Mouse (Mus musculus) intestine, embryonic 14.5 days (tissue): ENCODE data around the gene Des. TPM values are rescaled to one million over a fixed set of nuclear protein-coding genes. Genes with fewer than 3 reads are reported as not detected.

ENCODE experiments used
- ATAC-seq: fragments of 200-750 bp; cut with Nextera tagmentation; replicated peaks from 2 replicates; pipeline ENCODE4 v1.8.0; 2017; ENCODE audit warnings: low read depth, moderate number of reproducible peaks, moderate TSS enrichment, moderate library complexity; ENCODE audit not compliant: low FRiP score, low TSS enrichment
- DNase-seq: peaks from one replicate; pipeline ENCODE4 v3.0.0-alpha.2; 2018; ENCODE audit warnings: low spot score
- H3K27ac ChIP-seq: fragments of 300-500 bp; sonication (generic); 2 replicates; pipeline ENCODE4 v1.5.1; 2014; ENCODE audit warnings: low read depth, mild to moderate bottlenecking, control low read depth
- H3K27me3 ChIP-seq: fragments of 300-500 bp; sonication (generic); replicated peaks from 2 replicates; pipeline ENCODE4 v1.6.1; 2014; ENCODE audit warnings: low read length, control low read depth; ENCODE audit not compliant: control insufficient read depth, insufficient read depth
- H3K36me3 ChIP-seq: fragments of 300-500 bp; sonication (generic); 2 replicates; pipeline ENCODE4 v1.6.1; 2014; ENCODE audit warnings: low read length, control low read depth; ENCODE audit not compliant: control insufficient read depth, insufficient read depth
- H3K4me1 ChIP-seq: fragments of 300-500 bp; sonication (generic); replicated peaks from 2 replicates; pipeline ENCODE4 v1.6.1; 2014; ENCODE audit warnings: low read length, control low read depth, mixed read lengths; ENCODE audit not compliant: control insufficient read depth, insufficient read depth
- H3K4me2 ChIP-seq: fragments of 300-500 bp; sonication (generic); 2 replicates; pipeline ENCODE4 v1.6.1; 2014; ENCODE audit warnings: low read length
- H3K4me3 ChIP-seq: fragments of 300-500 bp; sonication (generic); 2 replicates; pipeline ENCODE4 v1.5.1; 2014; ENCODE audit warnings: low read depth, low read length, control low read depth, mixed read lengths
- H3K9ac ChIP-seq: fragments of 300-500 bp; sonication (generic); 2 replicates; pipeline ENCODE4 v1.6.1; 2014; ENCODE audit warnings: mild to moderate bottlenecking, low read length
- H3K9me3 ChIP-seq: fragments of 300-500 bp; sonication (generic); 2 replicates; pipeline ENCODE4 v1.6.1; 2016; ENCODE audit warnings: low read length, control low read depth; ENCODE audit not compliant: control insufficient read depth
- WGBS: fragments of 180-500 bp; shearing (Covaris S2); extraction: QIAGEN DNeasy Blood & Tissue Kit; methylation state at CpG from one replicate; pipeline ENCODE4 v1.1.7; 2014; 5-methylcytosine and 5-hydroxymethylcytosine counted together
- polyA plus RNA-seq: library from polyadenylated mRNA; unstranded; fragments of >200 nt; fragmentation: Nextera tagmentation; extraction: Ambion mirVana; gene quantifications from 2 replicates; pipeline ENCODE4 v1.2.1, GENCODE M21; 2014

Gene Des
- polyA plus RNA-seq, 1 experiment from 2014 or later: 73.2 TPM

GRCm38 (mm10) chr1:75412196-75412595, 52.1 kb downstream of the Des start:
- H3K4me1 ChIP-seq: no peaks in the 10 kb centered on the region
- no peak overlapping the region for H3K4me2 ChIP-seq
- H3K27ac ChIP-seq: no peak overlapping the region
- DNase-seq (no peak), ATAC-seq (no peak)
- no peaks in the 10 kb centered on the region for H3K27me3 ChIP-seq
- no peaks in the 10 kb centered on the region for H3K9me3 ChIP-seq
- no peak overlapping the region for H3K4me3 ChIP-seq
- peaks cover 26% of the 10 kb centered on the region for H3K36me3 ChIP-seq
- WGBS: 92% methylated on average over 3 of the region's 3 CpGs
- no peak overlapping the region for H3K9ac ChIP-seq

- Histone ChIP-seq H3K9me3 (no peaks in the 10 kb centered on the region), H3K4me3 (no peak overlapping the region), H3K9ac (no peak overlapping the region), H3K36me3 (peaks cover 33% of the 10 kb centered on the region), H3K4me1 (no peaks in the 10 kb centered on the region), H3K27ac (no peak overlapping the region), H3K27me3 (no peaks in the 10 kb centered on the region), H3K4me2 (no peak overlapping the region)
- ATAC-seq (no peak), DNase-seq (no peak)
- 70% methylated on average over 3 of the region's 3 CpGs for WGBS
These were observed 53.6 kb downstream of the Des start for GRCm38 (mm10) chr1:75413749-75414148.

Other genes with a start within 250 kb of the Des start
- 8.3 and 10.5 TPM in 2 replicates for gene Nhej1, start 235.1 kb upstream of the Des start, polyA plus RNA-seq
- gene Slc23a3, start 226.4 kb upstream of the Des start, polyA plus RNA-seq: 1.4 and 1.8 TPM in 2 replicates
- gene Cnppd1, start 217.6 kb upstream of the Des start, polyA plus RNA-seq: 41.6 and 41.7 TPM in 2 replicates
- 50.1 and 51.1 TPM in 2 replicates for gene Retreg2, start 217.6 kb upstream of the Des start, polyA plus RNA-seq
- gene Zfand2b, start 191.7 kb upstream of the Des start, polyA plus RNA-seq: 36.5 and 38.8 TPM in 2 replicates
- gene Abcb6, start 179.9 kb upstream of the Des start, polyA plus RNA-seq: 17.8 and 21.7 TPM in 2 replicates
- 20.2 and 23.0 TPM in 2 replicates for gene Ankzf1, start 168.2 kb upstream of the Des start, polyA plus RNA-seq
- gene Atg9a, start 168.1 kb upstream of the Des start, polyA plus RNA-seq: 24.0 and 26.3 TPM in 2 replicates
- gene Glb1l, start 149.5 kb upstream of the Des start, polyA plus RNA-seq: 15.1 and 19.2 TPM in 2 replicates
- 116 and 131 TPM in 2 replicates for gene Stk16, start 149.5 kb upstream of the Des start, polyA plus RNA-seq
- 68.7 and 86.5 TPM in 2 replicates for gene Tuba4a, start 140.5 kb upstream of the Des start, polyA plus RNA-seq
- gene A630095N17Rik, start 128.2 kb upstream of the Des start, polyA plus RNA-seq: not detected in 2 replicates
- gene Dnajb2, start 123.9 kb upstream of the Des start, polyA plus RNA-seq: 14.2 TPM in 2 replicates
- 2.9 and 3.4 TPM in 2 replicates for gene Ptprn, start 95.8 kb upstream of the Des start, polyA plus RNA-seq
- gene Resp18, start 81.9 kb upstream of the Des start, polyA plus RNA-seq: 13.0 and 13.4 TPM in 2 replicates
- 133 and 137 TPM in 2 replicates for gene Dnpep, start 42.3 kb upstream of the Des start, polyA plus RNA-seq
- gene Speg, start 15.0 kb downstream of the Des start, polyA plus RNA-seq: 46.7 and 55.2 TPM in 2 replicates
- gene Gmppa, start 75.6 kb downstream of the Des start, polyA plus RNA-seq: 69.4 and 72.1 TPM in 2 replicates
- 0.47 and 1.0 TPM in 2 replicates for gene Asic4, start 90.1 kb downstream of the Des start, polyA plus RNA-seq
- gene Chpf, start 119.0 kb downstream of the Des start, polyA plus RNA-seq: 36.7 and 42.8 TPM in 2 replicates
- gene Tmem198, start 119.2 kb downstream of the Des start, polyA plus RNA-seq: 1.9 and 2.6 TPM in 2 replicates
- 80.9 and 88.4 TPM in 2 replicates for gene Obsl1, start 146.1 kb downstream of the Des start, polyA plus RNA-seq
- gene Inha, start 146.7 kb downstream of the Des start, polyA plus RNA-seq: 3.5 and 3.9 TPM in 2 replicates
- 16.3 and 18.7 TPM in 2 replicates for gene Stk11ip, start 161.2 kb downstream of the Des start, polyA plus RNA-seq
- 11.8 and 15.5 TPM in 2 replicates for gene Slc4a3, start 185.9 kb downstream of the Des start, polyA plus RNA-seq